Mouse (Mus musculus) lung, adult 2 months (tissue): ENCODE measurements around the gene Vti1a. TPM values are rescaled to one million over a fixed set of nuclear protein-coding genes. Genes with fewer than 3 reads are reported as not detected.

Experiments used
- DNase-seq: peaks from one replicate; pipeline ENCODE4 v3.0.0; 2022
- H3K4me1 ChIP-seq: fragments of 200-500 bp; 2 replicates; pipeline ENCODE4 v1.6.1; 2011; ENCODE audit warnings: low read length; ENCODE audit not compliant: control insufficient read depth, insufficient read depth
- H3K4me3 ChIP-seq: fragments of 200-500 bp; replicated peaks from 2 replicates; pipeline ENCODE3; 2011; ENCODE audit warnings: low read depth, mild to moderate bottlenecking, control low read depth, low read length; ENCODE audit errors: extremely low read depth
- CTCF ChIP-seq: fragments of 200-500 bp; IDR thresholded peaks from 2 replicates; pipeline ENCODE4 v1.5.1; 2011; ENCODE audit warnings: mild to moderate bottlenecking, low read length, control low read depth; ENCODE audit not compliant: insufficient read depth
- POLR2A ChIP-seq: fragments of 200-500 bp; IDR thresholded peaks from 2 replicates; pipeline ENCODE4 v1.6.1; 2011; ENCODE audit warnings: low read depth, mild to moderate bottlenecking, control low read depth, low read length, borderline replicate concordance; ENCODE audit errors: extremely low read depth
- WGBS: fragments of 180-500 bp; shearing (Covaris S2); methylation state at CpG from one replicate; pipeline ENCODE4 v1.1.7; 2018; 5-methylcytosine and 5-hydroxymethylcytosine counted together
- polyA plus RNA-seq: library from polyadenylated mRNA; depleted of rRNA; stranded (reverse); fragments of >200 nt; gene quantifications from 2 replicates; pipeline ENCODE4 v1.2.3, GENCODE M21; 2012

Vti1a gene
- polyA plus RNA-seq, 1 experiment = 11.5 TPM

GRCm38 (mm10) chr19:55569114-55569513 lies 253.0 kb downstream of the Vti1a start:
- TF ChIP-seq POLR2A = no peak
- TF ChIP-seq CTCF = no peak
- DNase-seq = no peak
- H3K4me1 ChIP-seq = no peaks in the 10 kb centered on the region
- H3K4me3 ChIP-seq = no peak overlapping the region
- WGBS = 74% methylated on average over 7 of the region's 7 CpGs

GRCm38 (mm10) chr19:55569894-55570293 lies 253.8 kb downstream of the Vti1a start:
- no peak overlapping the region for H3K4me3 ChIP-seq
- no peak for DNase-seq
- H3K4me1 ChIP-seq = no peaks in the 10 kb centered on the region
- WGBS = 73% methylated on average over 12 of the region's 12 CpGs
- TF ChIP-seq POLR2A (no peak), CTCF (no peak)

GRCm38 (mm10) chr19:55570520-55571296 lies 254.6 kb downstream of the Vti1a start:
- H3K4me1 ChIP-seq = no peaks in the 10 kb centered on the region
- 91% methylated on average over 9 of the region's 9 CpGs for WGBS
- H3K4me3 ChIP-seq = no peak overlapping the region
- DNase-seq = no peak
- TF ChIP-seq POLR2A = no peak
- no peak for TF ChIP-seq CTCF

- Histone ChIP-seq H3K4me1 (no peaks in the 10 kb centered on the region), H3K4me3 (no peak overlapping the region)
- 89% methylated on average over 8 of the region's 8 CpGs for WGBS
- TF ChIP-seq CTCF = no peak
- TF ChIP-seq POLR2A = no peak
- no peak for DNase-seq
These were observed 255.4 kb downstream of the Vti1a start for GRCm38 (mm10) chr19:55571486-55571885.

GRCm38 (mm10) chr19:55577306-55578042 lies 261.4 kb downstream of the Vti1a start:
- Histone ChIP-seq H3K4me3 (no peak overlapping the region), H3K4me1 (no peaks in the 10 kb centered on the region)
- no peak for DNase-seq
- WGBS = 82% methylated on average over 25 of the region's 25 CpGs
- TF ChIP-seq POLR2A = no peak
- no peak for TF ChIP-seq CTCF

- TF ChIP-seq POLR2A (no peak), CTCF (no peak)
- DNase-seq = no peak
- 72% methylated on average over 17 of the region's 17 CpGs for WGBS
- Histone ChIP-seq H3K4me1 (no peaks in the 10 kb centered on the region), H3K4me3 (no peak overlapping the region)
These were observed 262.3 kb downstream of the Vti1a start for GRCm38 (mm10) chr19:55578094-55579085.

- Histone ChIP-seq H3K4me1 (no peaks in the 10 kb centered on the region), H3K4me3 (no peak overlapping the region)
- no peak for DNase-seq
- 86% methylated on average over 4 of the region's 4 CpGs for WGBS
- TF ChIP-seq POLR2A (no peak), CTCF (no peak)
These were observed 263.2 kb downstream of the Vti1a start for GRCm38 (mm10) chr19:55579310-55579709.

GRCm38 (mm10) chr19:55580152-55580551 lies 264.1 kb downstream of the Vti1a start:
- no peak for DNase-seq
- H3K4me3 ChIP-seq = no peak overlapping the region
- 90% methylated on average over 8 of the region's 8 CpGs for WGBS
- TF ChIP-seq CTCF (no peak), POLR2A (no peak)
- H3K4me1 ChIP-seq = no peaks in the 10 kb centered on the region

- WGBS = 87% methylated on average over 6 of the region's 6 CpGs
- H3K4me1 ChIP-seq = no peaks in the 10 kb centered on the region
These were observed 264.6 kb downstream of the Vti1a start for GRCm38 (mm10) chr19:55580667-55581066.

More at GRCm38 (mm10) chr19:55580667-55581066, 264.6 kb downstream of the Vti1a start:
- H3K4me3 ChIP-seq = no peak overlapping the region
- no peak for DNase-seq
- TF ChIP-seq CTCF (no peak), POLR2A (no peak)
